Mouse (Mus musculus) left cerebral cortex, adult 9 months (tissue): ENCODE results near the gene Btbd17.

ENCODE experiments used
- DNase-seq, 2 experiments: peaks; one replicate each; pipeline ENCODE4 v3.0.0; 2022; ENCODE audit warnings: low spot score in 2 of 2

Btbd17 gene

GRCm38 (mm10) chr11:114764820-114765818 lies 30.6 kb downstream of the Btbd17 start, which contains the start of gene Kif19a:
Gene Kif19a (plus strand): TSS chr11:114765388.
- DNase-seq = no peak

- DNase-seq = no peak
Measured at GRCm38 (mm10) chr11:114747564-114748138, 48.1 kb downstream of the Btbd17 start.

- peak; percentile 49 to 92 for DNase-seq
Measured at GRCm38 (mm10) chr11:114745134-114745533, 50.6 kb downstream of the Btbd17 start.

DNA sequence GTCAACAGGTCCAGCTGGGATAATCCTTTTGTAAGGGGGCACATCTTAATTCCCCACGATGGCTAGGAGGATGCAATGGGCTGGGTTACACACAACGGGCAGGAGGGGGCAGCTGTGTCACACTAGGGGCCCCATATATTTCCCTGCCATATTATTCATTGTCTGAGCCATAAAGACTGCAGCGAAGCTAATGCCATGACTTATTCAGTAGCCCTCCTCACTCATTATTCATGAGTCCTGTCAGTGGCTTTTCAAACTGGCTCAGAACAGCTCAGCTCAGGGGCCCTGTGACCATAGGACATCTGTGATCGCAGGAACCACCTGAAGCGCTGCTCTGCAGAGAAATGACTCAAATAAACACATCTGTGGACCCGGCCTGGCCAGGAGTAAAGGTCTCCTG lies 54.3 kb downstream of the Btbd17 start:
- no peak for DNase-seq
